Mouse (Mus musculus): ENCODE measurements around the gene Hes7. TPM values are rescaled to one million over a fixed set of nuclear protein-coding genes. Genes with fewer than 3 reads are reported as not detected.

Gene Hes7
- polyA plus RNA-seq, 1 experiment, result 0.07 TPM

- DNase-seq (ENCODE audit: low read depth, low spot score), result no peak
- WGBS, result 2% methylated on average over 22 of the region's 22 CpGs
Measured at GRCm38 (mm10) chr11:69099177-69099914, 20.9 kb upstream of the Hes7 start.

GRCm38 (mm10) chr11:69099915-69100345, 20.3 kb upstream of the Hes7 start:
- 1% methylated on average over 23 of the region's 23 CpGs for WGBS
- no peak for DNase-seq (ENCODE audit: low read depth, low spot score)

GRCm38 (mm10) chr11:69100639-69101360, 19.4 kb upstream of the Hes7 start:
- DNase-seq (ENCODE audit: low read depth, low spot score), result no peak
- WGBS, result 90% methylated on average over 20 of the region's 20 CpGs

GRCm38 (mm10) chr11:69101604-69102402, 18.4 kb upstream of the Hes7 start:
- WGBS, result 90% methylated on average over 21 of the region's 21 CpGs
- DNase-seq (ENCODE audit: low read depth, low spot score), result no peak

GRCm38 (mm10) chr11:69102403-69102725, 17.8 kb upstream of the Hes7 start:
- 71% methylated on average over 7 of the region's 7 CpGs for WGBS
- DNase-seq (ENCODE audit: low read depth, low spot score), result no peak

GRCm38 (mm10) chr11:69103121-69103520, 17.1 kb upstream of the Hes7 start:
- 97% methylated on average over 14 of the region's 14 CpGs for WGBS

GRCm38 (mm10) chr11:69103531-69104435, 16.4 kb upstream of the Hes7 start:
- no peak for DNase-seq (ENCODE audit: low read depth, low spot score)
- whole genome bisulfite sequencing, result 92% methylated on average over 15 of the region's 15 CpGs

More at GRCm38 (mm10) chr11:69103121-69103520, 17.1 kb upstream of the Hes7 start:
- DNase-seq (ENCODE audit: low read depth, low spot score), result no peak

GRCm38 (mm10) chr11:69104487-69104886, 15.7 kb upstream of the Hes7 start:
- DNase-seq (ENCODE audit: low read depth, low spot score), result no peak
- WGBS, result 93% methylated on average over 14 of the region's 14 CpGs

GRCm38 (mm10) chr11:69105227-69105626, 15.0 kb upstream of the Hes7 start:
- no peak for DNase-seq (ENCODE audit: low read depth, low spot score)
- 84% methylated on average over 6 of the region's 6 CpGs for WGBS

GRCm38 (mm10) chr11:69105796-69106195, 14.4 kb upstream of the Hes7 start:
- 72% methylated on average over 2 of the region's 2 CpGs for WGBS
- DNase-seq (ENCODE audit: low read depth, low spot score), result no peak

- no peak for DNase-seq (ENCODE audit: low read depth, low spot score)
- 94% methylated on average over 11 of the region's 11 CpGs for WGBS
Measured at GRCm38 (mm10) chr11:69106299-69106698, 13.9 kb upstream of the Hes7 start.

GRCm38 (mm10) chr11:69106842-69107241, 13.4 kb upstream of the Hes7 start:
- no peak for DNase-seq (ENCODE audit: low read depth, low spot score)
- 91% methylated on average over 11 of the region's 11 CpGs for WGBS

- WGBS, result 91% methylated on average over 11 of the region's 11 CpGs
- DNase-seq (ENCODE audit: low read depth, low spot score), result no peak
Measured at GRCm38 (mm10) chr11:69107676-69108075, 12.5 kb upstream of the Hes7 start.

GRCm38 (mm10) chr11:69108223-69108622, 12.0 kb upstream of the Hes7 start:
- 91% methylated on average over 9 of the region's 9 CpGs for WGBS
- no peak for DNase-seq (ENCODE audit: low read depth, low spot score)

- DNase-seq (ENCODE audit: low read depth, low spot score), result no peak
- 88% methylated on average over 13 of the region's 13 CpGs for WGBS
Measured at GRCm38 (mm10) chr11:69109032-69109900, 10.9 kb upstream of the Hes7 start.

GRCm38 (mm10) chr11:69110319-69111046, 9.7 kb upstream of the Hes7 start:
- DNase-seq (ENCODE audit: low read depth, low spot score), result no peak
- 3% methylated on average over 30 of the region's 30 CpGs for WGBS

GRCm38 (mm10) chr11:69111051-69111810, 9.0 kb upstream of the Hes7 start:
- WGBS, result 13% methylated on average over 21 of the region's 21 CpGs
- no peak for DNase-seq (ENCODE audit: low read depth, low spot score)
